Mouse (Mus musculus) embryo, embryonic 10 days (tissue): ENCODE measurements around the gene Mt4.
A peak's percentile ranks its signal among the peaks of the same experiment; 100 is the strongest.
"Not testable (repeated sequence)": the region's sequence is repeated elsewhere in the genome, so short reads cannot be mapped to it uniquely, and the experiment has no call there.

Experiments used
- DNase-seq: peaks from one replicate; pipeline ENCODE4 v3.0.0-alpha.2; 2015; ENCODE audit warnings: low spot score

Mt4 gene

DNA sequence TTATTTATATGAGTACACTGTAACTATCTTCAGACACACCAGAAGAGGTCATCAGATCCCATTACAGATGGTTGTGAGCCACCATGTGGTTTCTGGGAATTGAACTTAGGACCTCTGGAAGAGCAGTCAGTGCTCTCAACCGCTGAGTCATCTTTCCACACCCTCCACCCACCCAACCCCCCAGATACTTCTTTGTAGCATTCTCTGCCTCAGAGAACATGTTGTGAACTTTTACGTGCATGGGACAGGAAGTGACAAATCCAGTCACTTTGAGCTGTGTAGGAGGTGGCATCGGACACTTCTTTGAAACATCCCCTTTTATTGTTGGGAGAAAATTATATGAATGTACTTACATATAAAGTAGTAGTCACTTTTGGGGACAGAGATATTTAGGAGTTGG, 2.4 kb upstream of the Mt4 start:
- not testable (repeated sequence) for DNase-seq

DNA sequence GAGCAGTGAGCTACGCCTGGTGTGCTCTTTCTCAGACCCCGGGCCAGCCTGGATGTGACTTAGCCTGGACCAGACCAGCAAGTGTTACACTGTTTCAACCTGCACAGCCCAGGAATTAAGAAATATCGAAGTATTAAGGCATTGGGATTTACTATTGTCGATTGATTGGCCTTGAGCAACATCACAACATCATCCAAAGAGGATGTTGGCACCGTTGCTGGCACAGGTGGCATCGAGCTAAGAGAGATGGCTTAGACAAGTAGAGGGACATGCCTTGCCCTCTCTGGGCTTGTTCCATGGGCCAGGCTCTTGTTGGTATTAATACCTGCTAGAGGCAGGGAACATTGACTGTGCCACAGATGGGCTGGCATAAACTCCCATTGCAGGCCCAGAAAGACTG, 1.4 kb upstream of the Mt4 start:
- DNase-seq, result no peak

DNA sequence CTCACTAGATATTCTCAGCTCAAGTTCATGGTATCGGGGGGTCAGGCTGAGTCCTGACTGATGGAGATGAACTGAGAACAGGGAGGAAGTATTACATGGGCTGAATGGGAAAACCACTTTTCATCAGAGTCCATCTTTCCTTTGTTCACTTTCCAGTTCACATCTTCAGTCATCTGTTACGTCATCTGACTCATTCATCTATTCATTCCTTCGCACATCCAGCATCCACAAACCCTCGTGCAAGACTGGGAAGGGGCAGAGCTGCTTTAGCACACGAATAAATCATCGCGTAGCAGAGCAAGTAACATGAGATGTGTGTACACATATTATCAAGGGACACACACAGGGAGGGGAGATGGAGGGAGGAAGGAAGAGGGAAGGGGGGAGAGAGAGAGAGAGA, 805 bp upstream of the Mt4 start:
- no peak for DNase-seq

DNA sequence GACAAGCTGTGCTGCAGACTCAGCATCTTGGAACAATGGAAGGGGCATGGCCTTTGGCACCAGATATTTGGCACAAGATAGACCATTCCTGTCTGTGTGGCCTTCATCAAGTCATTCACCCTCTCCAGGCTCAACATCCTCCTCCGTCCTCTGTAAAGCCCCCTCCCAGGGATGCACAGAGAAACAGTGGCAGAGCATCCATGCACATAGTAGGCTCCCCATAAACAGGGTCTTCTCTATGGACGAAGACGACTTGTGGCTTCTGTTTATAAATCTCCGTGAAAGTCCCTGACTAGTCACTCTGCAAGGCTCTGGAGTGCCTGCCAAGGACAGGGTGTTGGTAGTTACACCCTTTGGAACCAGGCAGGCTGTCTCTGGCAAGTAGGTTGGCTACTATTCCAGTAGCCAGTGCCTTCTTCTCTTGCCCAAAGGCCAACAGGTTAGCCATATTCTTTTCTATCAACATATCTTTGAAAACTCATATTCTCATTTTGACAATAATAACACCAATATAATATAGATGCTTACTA, 3.3 kb downstream of the Mt4 start:
- no peak for DNase-seq

DNA sequence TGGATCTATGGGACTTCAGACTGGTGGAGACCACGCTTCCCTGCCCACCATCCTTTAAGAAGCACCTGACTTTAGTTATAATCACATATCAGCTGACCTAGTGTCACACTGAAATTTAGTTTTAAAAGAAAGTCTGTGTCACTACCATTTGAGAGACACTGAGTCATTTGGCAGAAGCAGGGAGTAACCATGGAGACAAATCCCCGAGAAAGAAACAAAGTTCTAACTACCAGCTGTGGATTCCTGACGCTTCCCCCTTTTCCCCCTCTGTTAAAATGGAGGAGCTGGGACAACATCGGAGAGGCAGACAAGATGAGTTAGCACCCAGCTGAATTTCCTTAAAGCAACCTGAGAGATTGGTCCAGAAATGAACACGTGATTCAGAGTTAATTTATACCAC, 11.2 kb downstream of the Mt4 start:
- DNase-seq, result no peak

DNA sequence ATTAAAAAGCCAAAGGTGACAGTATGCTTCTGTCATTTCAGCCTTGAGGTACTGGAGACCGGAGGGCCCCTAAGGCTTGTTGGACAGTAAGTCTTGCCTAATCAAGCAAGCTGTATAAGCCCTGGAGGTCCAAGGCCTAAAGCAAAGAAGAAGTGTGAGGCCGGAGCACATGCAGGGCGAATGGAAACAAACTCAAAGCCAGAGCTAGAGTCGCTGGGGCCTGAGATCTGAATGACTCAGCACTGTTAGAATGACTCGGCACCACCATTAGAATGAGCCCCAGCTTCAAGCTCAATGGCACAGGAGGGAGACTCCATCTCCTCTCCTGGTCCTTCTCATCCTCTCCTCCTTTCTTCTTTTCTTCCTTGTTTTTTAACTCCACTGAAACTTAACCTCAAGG, 13.9 kb downstream of the Mt4 start:
- no peak for DNase-seq

DNA sequence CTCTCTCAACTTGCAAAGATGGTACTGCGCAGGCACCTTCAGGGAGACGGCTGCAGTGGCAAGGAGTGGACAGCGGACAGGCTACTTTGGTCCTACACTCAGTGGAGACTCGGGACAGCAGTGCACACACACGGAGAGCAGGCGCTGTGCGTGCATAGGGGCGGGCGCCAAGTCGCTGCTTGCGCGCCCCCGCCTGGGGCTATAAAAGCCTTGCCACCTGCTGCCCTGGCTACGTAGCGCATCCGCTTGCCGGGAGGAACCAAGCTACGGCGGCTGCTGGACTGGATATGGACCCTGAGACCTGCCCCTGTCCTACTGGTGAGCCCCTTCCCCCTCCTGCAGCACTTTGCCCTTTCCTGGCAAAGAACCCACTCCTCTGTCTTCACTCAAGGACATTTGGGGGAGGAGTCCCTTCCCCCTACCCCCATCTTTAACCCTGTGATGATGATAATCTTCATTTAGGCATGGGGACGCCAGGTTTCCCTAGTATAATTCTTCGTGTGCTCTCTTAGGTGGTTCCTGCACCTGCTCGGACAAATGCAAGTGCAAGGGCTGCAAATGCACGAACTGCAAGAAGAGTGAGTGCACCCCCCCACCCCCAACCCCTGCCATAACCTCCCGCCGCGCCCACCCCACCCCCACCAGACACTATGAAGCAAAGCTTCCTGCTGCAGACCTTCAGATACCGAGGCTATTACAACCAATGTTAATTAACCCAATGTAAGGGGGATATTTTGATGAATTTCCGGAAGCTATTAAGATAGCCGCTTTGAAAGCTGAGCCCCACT, 15.7 kb downstream of the Mt4 start, which contains the start of gene Mt3:
TSS of gene Mt3 (plus strand) at position 95 of the 788 bp plus-strand sequence.
- DNase-seq, result peak; percentile 79

DNA sequence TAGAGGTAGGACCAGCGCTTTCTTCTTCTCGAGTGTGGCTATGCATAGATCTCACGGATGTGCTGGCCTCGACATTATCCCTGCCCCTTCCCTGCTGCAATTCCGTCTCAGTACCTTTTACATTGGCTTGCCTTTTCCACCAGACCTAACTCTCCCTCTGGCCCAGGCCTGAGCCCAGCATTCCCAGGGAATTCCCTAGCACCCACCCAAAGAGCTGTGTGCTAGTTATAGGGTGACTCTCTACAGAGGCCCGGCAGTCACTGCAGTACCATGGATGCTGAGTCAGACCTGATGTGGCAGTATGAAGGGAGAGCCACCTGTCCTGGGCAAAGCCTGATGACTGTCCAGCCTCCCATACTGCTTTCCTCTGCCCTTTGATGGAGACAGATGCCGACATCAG, 16.5 kb downstream of the Mt4 start:
- DNase-seq, result no peak

DNA sequence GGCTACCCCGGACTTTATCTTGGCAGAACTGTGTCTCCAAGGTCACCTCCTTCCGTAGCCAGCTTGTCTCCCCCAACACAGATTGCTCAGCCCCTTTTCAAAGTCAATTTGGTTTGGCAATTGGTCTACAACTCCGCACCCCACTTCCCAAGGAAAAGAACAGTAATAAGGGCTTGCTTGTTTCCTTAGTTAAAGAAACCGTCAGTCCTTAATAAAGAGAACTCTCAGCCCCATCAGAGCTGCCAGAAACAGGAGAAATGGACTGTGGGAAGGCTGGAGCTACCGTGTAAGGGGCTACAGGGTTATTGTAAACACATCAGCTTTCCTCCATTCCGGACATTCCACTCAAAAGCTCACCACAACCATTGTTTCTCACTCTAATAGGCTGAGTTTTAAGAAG, 17.5 kb downstream of the Mt4 start:
- no peak for DNase-seq

DNA sequence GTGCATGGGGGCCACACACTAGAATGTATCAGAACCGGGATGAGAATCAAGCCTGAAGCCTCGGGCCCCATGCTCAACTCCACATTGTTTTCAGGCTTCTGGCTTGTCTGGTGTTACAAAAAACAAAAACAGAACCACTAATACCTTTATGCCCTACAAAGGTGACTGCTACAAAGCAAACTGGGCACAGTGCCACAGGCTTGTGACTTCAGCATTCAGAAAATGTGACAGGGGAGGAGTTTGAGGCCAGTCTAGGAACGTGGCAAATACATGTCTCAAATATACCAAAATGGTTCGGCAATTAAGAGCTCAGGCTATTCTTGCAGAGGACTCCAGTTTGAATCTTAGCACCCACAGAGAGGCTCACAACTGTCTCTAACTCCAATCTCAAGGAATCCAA, 19.1 kb downstream of the Mt4 start:
- DNase-seq, result no peak

DNA sequence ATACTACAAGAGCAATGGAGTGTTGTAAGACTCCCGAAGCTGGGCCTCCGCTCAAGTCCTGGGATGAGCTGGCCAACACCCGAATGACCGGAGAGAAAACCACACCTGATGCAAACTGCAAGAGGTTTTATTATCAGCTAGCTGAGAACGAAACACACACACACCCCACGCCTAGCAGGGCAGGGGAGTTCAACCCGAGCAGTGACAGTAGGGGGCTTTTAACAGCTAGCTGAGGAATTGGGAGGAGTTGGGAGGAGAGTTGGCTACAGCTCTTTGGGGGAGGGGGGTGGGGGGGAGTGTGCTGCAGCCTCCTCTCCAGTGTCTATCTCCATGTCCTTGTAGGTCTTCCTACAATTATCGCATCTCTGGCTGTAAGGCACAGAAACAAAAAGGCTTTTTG, 28.8 kb downstream of the Mt4 start:
- not testable (repeated sequence) for DNase-seq

DNA sequence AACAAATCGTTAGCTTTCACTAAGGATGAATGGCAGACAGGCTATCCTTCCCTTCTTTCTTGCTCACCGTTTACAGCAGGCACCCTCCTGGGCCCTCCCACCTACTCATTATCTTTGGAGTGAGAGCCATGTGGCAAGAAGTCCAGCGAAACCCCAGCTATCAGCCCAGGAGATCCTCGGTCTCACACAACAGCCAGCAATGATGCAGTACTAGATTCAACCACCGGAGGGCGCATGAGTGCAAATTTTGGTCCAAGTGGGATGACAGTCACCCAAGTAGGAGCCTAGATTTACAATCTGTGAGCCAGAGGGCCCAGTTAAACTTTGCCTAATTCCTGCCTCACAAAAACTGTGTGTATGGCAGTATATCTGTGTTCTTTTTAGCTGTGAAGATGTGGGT, 30.2 kb downstream of the Mt4 start:
- peak; percentile 92 for DNase-seq

DNA sequence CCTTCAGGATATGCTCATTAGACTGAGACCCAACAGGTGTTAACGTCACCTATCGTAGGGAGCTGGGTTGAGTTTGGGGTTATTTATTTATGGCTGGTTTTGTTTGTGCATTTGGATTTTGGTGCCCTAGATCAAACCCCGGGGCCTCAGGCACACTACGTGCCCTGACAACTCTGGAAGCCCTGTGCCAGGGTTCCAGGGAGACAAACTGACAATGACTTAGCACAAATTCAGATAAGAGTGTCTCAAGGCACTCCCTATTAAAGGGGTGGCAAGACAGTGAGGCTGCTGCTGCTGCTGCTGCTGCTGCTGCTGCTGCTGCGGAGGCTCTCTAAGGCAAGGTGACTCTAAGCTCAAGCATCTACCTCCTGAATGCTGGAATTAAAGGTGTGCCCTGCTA, 32.5 kb downstream of the Mt4 start:
- DNase-seq, result no peak

DNA sequence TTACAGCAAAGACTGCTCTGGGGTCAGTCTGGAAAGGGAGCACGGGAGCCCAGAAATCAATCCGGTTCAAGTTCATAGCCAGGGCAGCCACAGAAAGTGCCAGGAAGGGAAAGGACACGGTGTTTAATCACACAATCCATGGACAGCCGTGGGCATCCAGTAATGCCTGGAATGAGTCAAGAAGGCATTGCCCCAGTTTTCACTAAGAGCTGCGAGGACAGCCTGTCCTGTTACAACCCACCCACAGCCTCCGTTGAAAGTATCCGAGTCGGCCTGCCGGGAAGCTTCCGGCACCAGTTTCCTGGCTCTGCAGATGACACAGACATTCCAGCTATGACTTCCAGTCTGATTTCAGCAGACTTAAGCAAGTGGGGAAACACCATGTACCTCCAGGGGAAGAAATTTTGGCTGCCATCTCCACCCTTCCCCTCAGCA, 34.3 kb downstream of the Mt4 start:
- no peak for DNase-seq

DNA sequence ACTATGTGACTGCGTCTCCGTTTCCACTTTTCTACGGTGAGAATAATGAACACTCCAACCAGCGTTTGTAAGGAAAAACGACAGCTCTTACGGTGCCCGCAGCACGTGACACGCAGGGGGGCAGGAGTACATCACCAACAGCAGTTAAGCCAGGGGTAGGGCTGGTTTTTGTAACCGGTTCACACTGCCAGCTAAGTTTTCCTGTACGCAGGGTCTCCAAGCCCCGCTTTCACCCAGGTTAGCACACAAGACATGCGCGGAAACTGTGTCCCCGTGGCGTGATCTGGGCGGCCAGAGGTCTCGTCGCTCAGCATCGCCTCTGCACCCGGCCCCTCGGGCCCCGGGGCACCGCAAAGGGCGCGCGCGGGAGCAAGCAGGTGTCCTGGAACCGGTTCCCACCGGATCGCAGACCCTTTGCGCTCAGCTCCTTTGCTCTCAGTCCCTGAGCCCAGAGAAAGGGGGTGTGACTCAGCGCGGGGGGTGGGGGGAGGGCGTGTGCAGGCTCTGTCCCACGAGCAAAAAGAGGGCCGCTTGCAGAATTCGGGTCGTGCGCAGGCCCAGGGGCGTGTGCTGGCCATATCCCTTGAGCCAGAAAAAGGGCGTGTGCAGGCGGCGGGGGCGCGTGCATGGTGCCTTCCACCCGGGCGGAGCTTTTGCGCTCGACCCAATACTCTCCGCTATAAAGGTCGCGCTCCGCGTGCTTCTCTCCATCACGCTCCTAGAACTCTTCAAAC, 35.2 kb downstream of the Mt4 start, which contains the start of gene Mt2:
TSS of gene Mt2 (plus strand) at position 590 of the 734 bp plus-strand sequence.
- peak; percentile 77 for DNase-seq

DNA sequence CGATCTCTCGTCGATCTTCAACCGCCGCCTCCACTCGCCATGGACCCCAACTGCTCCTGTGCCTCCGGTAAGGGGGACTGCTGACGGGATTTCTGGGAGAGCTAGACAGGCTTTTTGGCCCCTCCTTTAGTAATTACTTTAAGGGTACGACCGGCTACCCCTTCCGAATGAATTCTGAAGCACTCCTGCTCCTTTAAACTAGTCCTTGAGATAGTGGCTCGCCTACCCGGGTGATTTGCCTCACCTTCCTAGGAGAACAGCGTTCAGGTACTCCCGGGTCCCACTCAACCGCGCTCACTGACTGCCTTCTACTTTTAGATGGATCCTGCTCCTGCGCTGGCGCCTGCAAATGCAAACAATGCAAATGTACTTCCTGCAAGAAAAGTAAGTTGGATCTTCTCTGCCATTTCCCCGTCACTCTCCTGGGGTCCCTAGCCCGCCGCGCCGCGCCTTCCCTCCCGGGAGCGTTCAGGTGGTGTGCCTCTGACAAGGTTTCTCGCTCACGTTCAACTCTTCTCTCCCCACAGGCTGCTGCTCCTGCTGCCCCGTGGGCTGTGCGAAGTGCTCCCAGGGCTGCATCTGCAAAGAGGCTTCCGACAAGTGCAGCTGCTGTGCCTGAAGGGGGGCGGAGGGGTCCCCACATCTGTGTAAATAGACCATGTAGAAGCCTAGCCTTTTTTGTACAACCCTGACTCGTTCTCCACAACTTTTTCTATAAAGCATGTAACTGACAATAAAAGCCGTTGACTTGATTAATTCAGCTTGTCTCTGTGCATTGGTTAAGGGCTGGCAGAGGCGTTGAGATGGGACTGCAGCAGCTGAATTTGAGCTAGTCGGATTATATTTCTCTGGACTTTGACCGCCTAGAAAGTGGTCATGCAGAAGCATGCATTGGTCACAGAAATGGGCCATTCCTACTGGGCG, 36.1 kb downstream of the Mt4 start:
- no peak for DNase-seq

DNA sequence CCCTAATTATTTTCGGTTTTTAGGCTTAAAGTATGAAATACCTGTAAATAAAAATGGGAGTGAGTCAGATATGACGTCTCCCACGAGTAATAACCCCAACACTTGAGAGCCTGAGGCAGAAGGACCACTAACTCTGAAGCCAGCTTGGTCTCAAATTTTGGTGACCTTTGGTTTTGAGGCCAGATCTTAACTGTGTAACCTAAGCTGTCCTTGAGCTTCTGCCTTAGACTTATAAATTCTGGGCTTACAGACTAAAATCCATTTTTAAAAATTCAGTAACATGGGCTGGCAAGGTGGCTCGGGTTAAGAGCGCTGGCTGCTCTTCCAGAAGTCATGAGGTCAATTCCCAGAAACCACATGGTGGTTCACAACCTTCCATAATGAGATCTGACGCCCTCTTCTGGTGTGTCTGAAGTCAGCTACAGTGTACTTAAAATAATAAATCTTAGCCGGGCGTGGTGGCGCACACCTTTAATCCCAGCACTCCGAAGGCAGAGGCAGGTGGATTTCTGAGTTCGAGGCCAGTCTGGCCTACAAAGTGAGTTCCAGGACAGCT, 36.9 kb downstream of the Mt4 start:
- no peak for DNase-seq

DNA sequence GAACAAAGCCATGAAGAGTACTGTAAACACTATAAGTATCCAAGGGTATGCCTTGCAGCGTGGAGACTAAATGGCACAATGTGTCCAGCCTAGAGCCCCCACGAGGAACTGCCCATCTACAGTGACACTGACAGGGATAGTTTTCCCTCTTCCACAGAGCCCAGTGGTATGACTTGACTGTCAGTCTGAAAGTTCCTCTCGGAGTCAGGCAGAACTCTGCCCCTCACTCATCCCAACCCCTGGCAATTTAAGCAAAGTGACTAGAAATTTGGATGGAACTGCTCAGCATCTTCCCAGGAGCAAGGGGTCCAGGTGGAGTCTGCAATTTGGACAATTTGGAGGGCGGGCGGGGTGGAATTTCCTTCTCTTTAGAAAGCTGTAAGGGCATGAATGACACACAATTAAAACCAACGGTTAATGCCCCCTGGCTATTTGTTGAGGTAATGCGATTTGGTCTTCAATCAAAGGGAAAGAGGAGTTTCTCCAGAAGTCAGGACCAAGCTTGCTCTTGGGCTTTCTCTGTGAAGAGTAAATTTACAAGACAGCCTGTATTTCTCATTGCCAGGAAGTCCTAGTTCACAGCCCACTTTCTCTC, 37.7 kb downstream of the Mt4 start:
- no peak for DNase-seq

DNA sequence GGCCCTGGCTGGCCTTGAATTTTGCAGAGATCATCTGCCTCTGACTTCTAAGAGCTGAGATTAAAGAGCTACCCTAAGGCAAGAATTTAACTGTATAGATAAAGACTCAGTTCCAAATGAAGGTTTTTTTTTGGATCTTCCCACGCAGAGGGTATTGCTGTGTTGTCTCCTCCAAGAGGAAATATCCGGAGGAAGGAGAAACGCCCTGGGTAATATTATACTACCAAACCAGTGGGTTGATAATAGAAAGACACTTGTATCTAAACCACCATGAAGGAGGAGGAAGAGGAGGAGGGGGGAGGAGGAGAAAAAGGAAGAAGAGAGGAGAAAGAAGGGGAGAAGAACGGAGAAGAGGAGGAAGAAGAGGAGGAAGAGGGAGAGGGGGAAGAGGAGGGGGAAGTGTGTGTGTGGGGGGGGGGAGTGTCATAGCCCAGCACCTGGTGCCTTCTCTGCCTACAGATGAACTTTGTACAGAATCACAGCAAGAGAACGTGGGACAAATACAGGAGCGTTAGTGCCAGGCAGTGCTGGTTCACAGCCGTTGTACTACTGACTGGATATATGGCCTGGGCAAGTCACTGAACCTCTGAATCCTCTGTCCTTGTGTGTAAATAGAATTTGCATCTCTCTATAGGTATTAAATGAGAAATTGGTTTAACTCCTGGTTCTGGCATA, 40.9 kb downstream of the Mt4 start:
- DNase-seq, result no peak

DNA sequence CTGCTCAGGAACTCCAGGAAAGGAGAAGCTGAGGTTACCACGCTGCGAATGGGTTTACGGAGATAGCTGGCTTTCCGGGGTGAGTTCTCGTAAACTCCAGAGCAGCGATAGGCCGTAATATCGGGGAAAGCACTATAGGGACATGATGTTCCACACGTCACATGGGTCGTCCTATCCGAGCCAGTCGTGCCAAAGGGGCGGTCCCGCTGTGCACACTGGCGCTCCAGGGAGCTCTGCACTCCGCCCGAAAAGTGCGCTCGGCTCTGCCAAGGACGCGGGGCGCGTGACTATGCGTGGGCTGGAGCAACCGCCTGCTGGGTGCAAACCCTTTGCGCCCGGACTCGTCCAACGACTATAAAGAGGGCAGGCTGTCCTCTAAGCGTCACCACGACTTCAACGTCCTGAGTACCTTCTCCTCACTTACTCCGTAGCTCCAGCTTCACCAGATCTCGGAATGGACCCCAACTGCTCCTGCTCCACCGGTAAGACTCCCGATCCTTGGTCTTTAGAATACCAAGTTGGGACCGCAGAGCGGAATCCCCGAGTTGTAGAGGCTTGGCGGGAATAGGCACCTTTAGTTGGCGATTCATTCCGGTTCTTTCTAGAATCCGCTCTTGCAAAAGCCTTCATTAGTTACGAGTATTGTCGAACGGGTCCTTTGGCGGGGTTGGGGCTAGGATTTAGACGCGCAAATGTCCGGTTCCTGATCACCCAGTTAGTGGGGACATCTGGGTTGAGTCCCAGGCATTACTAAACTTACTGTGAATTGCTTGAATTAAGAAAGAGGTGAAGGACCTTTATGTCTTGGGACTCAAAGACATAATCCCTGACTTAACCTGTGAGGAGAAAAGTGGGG, 42.1 kb downstream of the Mt4 start, which contains the start of gene Mt1:
TSS of gene Mt1 (plus strand) at position 226 of the 856 bp plus-strand sequence.
- peak; percentile 91 for DNase-seq
